27 mouse cellular contexts compared by ENCODE assay signal in the genomic region with DNA sequence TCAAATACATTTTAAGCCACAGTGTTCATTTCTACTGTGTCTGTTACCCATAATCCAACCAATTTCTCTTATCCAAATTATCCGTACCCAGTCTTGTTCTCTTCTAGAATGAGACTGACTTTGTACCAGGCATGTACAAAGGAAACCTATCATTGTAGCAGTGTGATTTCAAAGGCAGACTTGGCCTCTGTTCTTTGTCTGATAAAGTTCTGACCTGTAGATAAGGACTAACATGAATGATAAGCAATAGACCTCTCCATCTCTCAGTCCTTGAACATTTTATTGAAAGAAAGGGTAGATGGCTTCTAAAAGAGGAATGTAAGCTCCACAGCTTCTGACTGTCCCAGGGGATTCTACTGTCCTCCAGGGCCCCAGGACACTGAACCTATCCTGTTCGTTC.
"Had no signal": no experiment of that assay in that cellular context is flagged by ENCODE, and none has a peak within 500 bp of the region (broad histone marks: within the 10 kb centered on the region; RNA-seq: fewer than 3 reads in every experiment).

No protein-coding gene starts in this region.

- H3K4me3 ChIP-seq: limb, embryonic 10.5 days; limb, embryonic 12.5 days; limb, embryonic 13.5 days; limb, embryonic 15.5 days; liver, embryonic 12.5 days; liver, embryonic 13.5 days; liver, embryonic 15.5 days; lung, embryonic 15.5 days; megakaryocyte, embryonic 14.5 days; midbrain, embryonic 10.5 days; midbrain, embryonic 12.5 days; midbrain, embryonic 13.5 days; midbrain, embryonic 15.5 days; myocyte; neural tube, embryonic 12.5 days had no signal

- H3K27ac ChIP-seq: limb, embryonic 10.5 days; limb, embryonic 12.5 days; limb, embryonic 13.5 days; limb, embryonic 15.5 days; liver, embryonic 12.5 days; liver, embryonic 13.5 days; liver, embryonic 14.5 days; liver, embryonic 15.5 days; lung, embryonic 15.5 days; macrophage; midbrain, embryonic 10.5 days; midbrain, embryonic 12.5 days; midbrain, embryonic 13.5 days; midbrain, embryonic 15.5 days; neural tube, embryonic 12.5 days had no signal

- H3K36me3 ChIP-seq: limb, embryonic 10.5 days; limb, embryonic 12.5 days; limb, embryonic 13.5 days; limb, embryonic 15.5 days; liver, embryonic 12.5 days; liver, embryonic 13.5 days; liver, embryonic 15.5 days; lung, embryonic 15.5 days; midbrain, embryonic 10.5 days; midbrain, embryonic 12.5 days; midbrain, embryonic 13.5 days; midbrain, embryonic 15.5 days; neural tube, embryonic 12.5 days had no signal

- H3K9ac ChIP-seq: limb, embryonic 12.5 days; limb, embryonic 13.5 days; limb, embryonic 15.5 days; liver, embryonic 12.5 days; liver, embryonic 13.5 days; liver, embryonic 14.5 days; liver, embryonic 15.5 days; liver, postnatal 0 days; lung, embryonic 14.5 days; lung, embryonic 15.5 days; midbrain, embryonic 12.5 days; midbrain, embryonic 13.5 days; midbrain, embryonic 15.5 days; neural tube, embryonic 12.5 days had no signal

- H3K9me3 ChIP-seq: limb, embryonic 10.5 days; limb, embryonic 12.5 days; limb, embryonic 13.5 days; limb, embryonic 15.5 days; liver, embryonic 12.5 days; liver, embryonic 13.5 days; liver, embryonic 15.5 days; lung, embryonic 15.5 days; megakaryocyte, embryonic 14.5 days; midbrain, embryonic 10.5 days; midbrain, embryonic 12.5 days; midbrain, embryonic 13.5 days; midbrain, embryonic 15.5 days; neural tube, embryonic 12.5 days had no signal

- DNase-seq: left cerebral cortex, postnatal 4 days; liver; liver, embryonic 13.5 days; liver, postnatal 0 days; lung, adult 18-20 months; lung, adult 2 months; lung, postnatal 14 days; lung, postnatal 36 days; lung, postnatal 4 days; midbrain, embryonic 14.5 days had no signal

- H3K27me3 ChIP-seq: limb, embryonic 12.5 days; limb, embryonic 13.5 days; limb, embryonic 15.5 days; liver, embryonic 12.5 days; liver, embryonic 13.5 days; liver, embryonic 15.5 days; lung, embryonic 15.5 days; megakaryocyte, embryonic 14.5 days; midbrain, embryonic 12.5 days; midbrain, embryonic 13.5 days; midbrain, embryonic 15.5 days; neural tube, embryonic 12.5 days had no signal

- H3K4me1 ChIP-seq: limb, embryonic 12.5 days; limb, embryonic 15.5 days; liver, embryonic 12.5 days; liver, embryonic 13.5 days; liver, embryonic 15.5 days; lung, embryonic 15.5 days; megakaryocyte, embryonic 14.5 days; midbrain, embryonic 13.5 days; midbrain, embryonic 15.5 days; neural tube, embryonic 12.5 days had no signal
